Mouse (Mus musculus) brain, adult 2 months (tissue): ENCODE measurements around the gene Srrm2.

Experiments
- DNase-seq: peaks from one replicate; pipeline ENCODE4 v3.0.0; 2011; ENCODE audit warnings: low read depth, low spot score

Gene Srrm2

DNA sequence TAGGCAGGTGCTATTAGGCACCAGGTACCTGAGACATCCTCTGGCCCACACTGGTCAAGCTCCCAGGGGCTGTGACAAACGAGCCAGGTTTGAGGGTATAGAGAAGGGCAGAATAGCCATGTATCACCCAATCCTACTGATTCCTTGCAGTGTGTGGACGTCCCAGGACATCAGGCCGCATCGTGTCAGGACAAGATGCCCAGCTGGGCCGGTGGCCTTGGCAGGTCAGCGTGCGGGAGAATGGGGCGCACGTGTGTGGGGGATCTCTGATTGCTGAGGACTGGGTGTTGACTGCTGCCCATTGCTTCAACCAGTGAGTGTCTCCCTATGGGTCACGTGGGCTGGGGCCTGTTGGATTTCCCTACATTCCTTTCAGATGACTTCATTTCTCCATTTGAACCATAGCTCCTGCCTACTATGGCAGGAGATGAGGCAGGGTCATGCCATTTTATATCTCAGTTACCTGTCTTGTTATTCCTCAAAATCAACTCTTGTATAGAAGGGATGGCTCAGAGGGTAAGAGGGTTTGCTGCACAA is 64.0 kb downstream of the Srrm2 start:
- no peak for DNase-seq

DNA sequence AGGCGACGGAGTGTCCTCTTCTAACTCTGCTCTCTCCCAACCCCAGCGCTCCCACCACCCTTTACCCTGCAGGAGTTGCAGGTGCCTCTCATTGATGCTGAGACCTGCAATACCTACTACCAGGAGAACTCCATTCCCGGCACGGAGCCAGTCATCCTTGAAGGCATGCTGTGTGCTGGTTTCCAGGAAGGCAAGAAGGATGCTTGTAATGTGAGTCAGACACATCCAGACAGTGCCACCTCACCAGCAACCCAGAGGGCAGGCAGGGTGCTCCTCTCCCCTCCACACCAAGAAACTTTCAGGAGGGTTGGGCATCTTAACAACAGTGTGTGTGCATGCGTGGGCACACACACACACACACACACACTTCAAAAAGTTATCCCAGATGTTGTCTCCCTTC is 66.9 kb downstream of the Srrm2 start:
- no peak for DNase-seq

GRCm38 (mm10) chr17:23857913-23858312 is 67.6 kb downstream of the Srrm2 start:
- DNase-seq, result no peak

DNA sequence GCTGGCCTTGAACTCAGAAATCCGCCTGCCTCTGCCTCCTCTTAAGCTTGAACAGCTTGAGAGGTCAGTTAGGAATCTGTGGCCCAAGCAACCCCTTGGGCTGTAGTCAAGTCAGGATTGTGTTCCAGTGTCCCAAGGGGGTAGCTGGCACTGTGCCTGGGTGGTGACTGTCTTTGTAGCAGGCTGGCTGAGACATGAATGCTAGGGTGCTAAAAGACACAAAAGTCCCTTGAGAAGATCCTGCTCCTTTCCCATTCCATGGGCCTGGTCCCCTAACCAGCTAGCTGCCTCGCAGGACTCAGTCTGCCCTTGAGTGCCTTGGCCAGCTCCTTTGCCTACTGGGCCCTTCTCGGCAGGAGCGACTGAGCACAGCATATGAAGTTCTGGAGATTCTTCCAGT is 72.6 kb downstream of the Srrm2 start:
- DNase-seq, result no peak

DNA sequence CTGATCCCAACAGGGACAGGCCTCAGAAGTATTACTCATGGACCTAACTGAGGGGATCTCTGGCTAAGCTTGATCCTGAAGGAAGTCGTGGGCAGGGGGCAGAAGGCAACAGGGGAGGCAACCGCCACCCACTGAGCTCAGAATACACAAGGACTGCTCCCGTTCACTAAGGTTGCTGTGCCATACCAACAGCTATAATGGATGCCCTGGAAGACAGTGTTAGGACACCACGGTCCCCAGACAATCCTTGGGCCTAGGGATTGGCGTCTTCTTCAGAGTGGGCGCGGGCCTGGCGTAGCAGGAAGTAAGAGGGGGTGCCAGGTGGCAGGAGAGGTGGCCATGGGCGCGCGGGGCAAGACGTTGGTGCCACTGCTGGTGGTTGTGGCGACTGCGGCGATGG is 77.4 kb downstream of the Srrm2 start, which contains the start of gene Prss21:
TSS of gene Prss21 (plus strand) at position 301 of the 400 bp plus-strand sequence.
- DNase-seq, result no peak

GRCm38 (mm10) chr17:23868513-23868912 is 78.2 kb downstream of the Srrm2 start:
- DNase-seq, result no peak
